Mouse (Mus musculus) MEL (cell line): ENCODE measurements around the gene Baiap2l1.

Source experiments
- CTCF ChIP-seq, 3 experiments: IDR thresholded peaks in 2 of 3; conservative IDR thresholded peaks in 1 of 3; 2 replicates each; pipeline ENCODE4 v1.5.1; 2011 to 2012; ENCODE audit warnings: low read length in 3 of 3, low read depth in 2 of 3, mild to moderate bottlenecking in 2 of 3, improper control_type of control experiment in 1 of 3, inconsistent platforms in 1 of 3, mixed read lengths in 1 of 3, moderate library complexity in 1 of 3; ENCODE audit not compliant: control insufficient read depth in 1 of 3, insufficient read depth in 1 of 3, poor library complexity in 1 of 3, severe bottlenecking in 1 of 3
- EP300 ChIP-seq, 2 experiments: IDR thresholded peaks; 2 replicates each; pipeline ENCODE4 v1.6.1; 2011; ENCODE audit warnings: improper control_type of control experiment in 2 of 2, low read length in 2 of 2, low read depth in 1 of 2, mild to moderate bottlenecking in 1 of 2
- POLR2A ChIP-seq, 2 experiments: IDR thresholded peaks; 2 replicates each; pipeline ENCODE4 v1.6.1; 2011 to 2012; ENCODE audit warnings: low read length in 2 of 2, mild to moderate bottlenecking in 2 of 2, control low read depth in 1 of 2, improper control_type of control experiment in 1 of 2, low read depth in 1 of 2, moderate library complexity in 1 of 2; ENCODE audit not compliant: control insufficient read depth in 1 of 2, insufficient read depth in 1 of 2, poor library complexity in 1 of 2
- RAD21 ChIP-seq: IDR thresholded peaks from 2 replicates; pipeline ENCODE4 v1.6.1; 2011; ENCODE audit warnings: mild to moderate bottlenecking, low read depth, low read length, improper control_type of control experiment
- TBP ChIP-seq: IDR thresholded peaks from 2 replicates; pipeline ENCODE4 v1.8.0; 2011; ENCODE audit warnings: low read depth, low read length, improper control_type of control experiment
- USF2 ChIP-seq, 2 experiments: IDR thresholded peaks; 2 replicates each; pipeline ENCODE4 v1.6.1; 2011 to 2012; ENCODE audit warnings: improper control_type of control experiment in 2 of 2, low read length in 2 of 2, borderline replicate concordance in 1 of 2, inconsistent platforms in 1 of 2, low read depth in 1 of 2, mild to moderate bottlenecking in 1 of 2; ENCODE audit not compliant: insufficient read depth in 1 of 2
- ZC3H11A ChIP-seq: IDR thresholded peaks from 2 replicates; pipeline ENCODE4 v1.6.1; 2012; ENCODE audit warnings: low read depth, mild to moderate bottlenecking, inconsistent platforms, low read length, improper control_type of control experiment

DNA sequence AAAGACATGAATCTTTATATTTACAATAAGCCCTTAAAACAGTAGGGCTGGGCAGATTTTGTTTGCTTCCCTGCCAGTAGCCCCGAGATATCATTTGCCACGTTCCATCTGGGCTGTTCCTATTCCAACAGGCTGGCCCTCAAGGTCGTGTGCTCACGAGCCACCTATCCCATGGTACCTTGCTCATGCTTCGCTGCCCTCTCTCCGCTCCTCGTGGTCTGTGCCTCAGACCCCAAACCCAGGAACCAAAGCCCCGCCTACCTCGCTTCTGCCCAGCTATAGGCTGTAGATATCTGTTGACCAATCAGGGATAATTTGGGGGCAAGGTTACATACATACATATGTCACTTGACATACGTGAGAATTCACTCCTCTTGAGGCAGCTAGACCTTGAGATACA, 110.6 kb downstream of the Baiap2l1 start:
- no peak for TF ChIP-seq RAD21
- no peak for TF ChIP-seq CTCF (IDR thresholded peaks at IDR 0.05 in 2 of 3, conservative IDR thresholded peaks at IDR 0.05 in 1 of 3; ENCODE audit: control insufficient read depth in 1 of 3, insufficient read depth in 1 of 3, low read depth in 2 of 3, low read length in 3 of 3, poor library complexity in 1 of 3, severe bottlenecking in 1 of 3)
- TF ChIP-seq POLR2A (IDR thresholded peaks at IDR 0.05; ENCODE audit: control insufficient read depth in 1 of 2, insufficient read depth in 1 of 2, low read depth in 1 of 2, low read length in 2 of 2, poor library complexity in 1 of 2), result no peak
- TF ChIP-seq ZC3H11A, result no peak
- TF ChIP-seq USF2 (IDR thresholded peaks at IDR 0.05; ENCODE audit: borderline replicate concordance in 1 of 2, insufficient read depth in 1 of 2, low read depth in 1 of 2, low read length in 2 of 2), result no peak
- no peak for TF ChIP-seq TBP
- no peak for TF ChIP-seq EP300 (IDR thresholded peaks at IDR 0.05; ENCODE audit: low read depth in 1 of 2, low read length in 2 of 2)
